ENCODE assay signal across 9 mouse cellular contexts in the genomic region with DNA sequence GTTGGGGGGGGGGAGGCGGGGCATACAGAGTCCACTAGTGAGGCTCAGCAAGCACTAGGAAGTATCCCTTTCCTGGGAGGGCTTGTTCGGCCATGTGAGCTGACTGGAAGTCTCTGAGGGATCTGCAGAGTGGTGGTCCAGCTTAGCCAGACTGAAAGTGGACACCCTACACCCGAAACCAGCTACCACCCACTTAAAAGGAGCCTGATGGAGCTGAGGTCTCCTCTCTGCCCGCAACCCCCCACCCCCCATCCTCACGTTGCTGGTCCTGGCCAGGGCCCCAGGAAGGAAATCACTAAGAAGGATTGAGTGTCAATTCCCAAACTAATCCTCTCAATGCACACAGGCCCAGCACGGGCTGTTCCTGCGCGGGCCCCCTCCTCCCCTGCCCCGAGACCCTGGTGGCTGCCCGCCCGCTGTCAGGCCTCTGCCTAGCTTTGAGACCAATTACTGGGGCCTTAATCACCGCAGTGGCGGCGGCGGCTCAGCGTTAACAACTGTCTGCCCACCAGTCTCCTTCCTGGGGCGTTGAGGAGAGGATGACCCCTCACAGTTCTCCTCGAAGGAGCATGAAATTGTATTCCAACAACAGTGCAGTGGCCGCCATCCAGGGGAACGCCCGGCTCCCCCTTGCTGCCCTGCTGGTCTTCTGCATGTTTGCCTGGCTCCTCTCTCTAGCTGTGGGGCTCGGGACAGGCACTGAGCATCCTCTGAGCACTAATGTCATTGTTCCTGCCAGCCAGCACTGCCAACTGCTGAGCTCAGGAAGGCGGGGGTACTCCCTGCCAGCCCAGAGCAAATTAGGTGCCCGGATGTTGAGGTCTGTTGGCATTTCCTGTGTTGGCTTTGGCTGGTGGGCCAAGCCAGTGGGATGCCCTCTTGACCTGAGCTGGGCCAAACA. TPM values are rescaled to one million over a fixed set of nuclear protein-coding genes. Genes with fewer than 3 reads are reported as not detected.
DNase-seq lines count a peak whose midpoint lies in the region; ATAC-seq and TF ChIP-seq lines count a peak whose summit lies in the region.
"Had no signal": no experiment of that assay in that cellular context is flagged by ENCODE, and none has a peak within 500 bp of the region (broad histone marks: within the 10 kb centered on the region; RNA-seq: fewer than 3 reads in every experiment).

No protein-coding gene starts in this region.

- TF ChIP-seq CTCF in brain, embryonic 14.5 days (IDR thresholded peaks at IDR 0.05; ENCODE audit: borderline replicate concordance, extremely low read depth, insufficient read depth, insufficient read length), result no peak
- TF ChIP-seq CTCF in left cerebral cortex, adult 2 months (IDR thresholded peaks at IDR 0.05), result no peak
- TF ChIP-seq CTCF in heart, adult 2 months (IDR thresholded peaks at IDR 0.05), result no peak

- DNase-seq in heart, postnatal 10 days, result no peak
- peak; percentile 77 for DNase-seq in brain, embryonic 14.5 days (ENCODE audit: low read depth)
- DNase-seq in hindbrain, embryonic 11.5 days (ENCODE audit: low spot score), result peak; percentile 29
- DNase-seq in left cerebral cortex, adult 2 months (ENCODE audit: extremely low spot score in 1 of 2, low spot score in 2 of 2), result no peak
- no peak for DNase-seq in left cerebral cortex, postnatal 10 days (ENCODE audit: extremely low spot score in 1 of 2, low spot score in 2 of 2)
- no peak for DNase-seq in heart, adult 2 months

- no peak overlapping the region for H3K9ac ChIP-seq in heart, embryonic 15.5 days
- H3K9ac ChIP-seq in hindbrain, embryonic 11.5 days (ENCODE audit: low read depth, low read length), result peak overlapping the region; percentile 27; the same call in 1 of the 2 replicates
- peak overlapping the region; percentile 52; the same call in 1 of the 2 replicates for H3K9ac ChIP-seq in midbrain, embryonic 13.5 days (replicated peaks)
- H3K9ac ChIP-seq in heart, adult 2 months (ENCODE audit: low read depth, low read length), result no peak overlapping the region

- no peak for TF ChIP-seq POLR2A in brain, embryonic 14.5 days (IDR thresholded peaks at IDR 0.05; ENCODE audit: borderline replicate concordance, extremely low read depth, insufficient read depth, insufficient read length, poor library complexity, severe bottlenecking)
- TF ChIP-seq POLR2A in heart, adult 2 months (IDR thresholded peaks at IDR 0.05; ENCODE audit: insufficient read depth, low read depth, low read length), result no peak

- no peak overlapping the region for H3K4me2 ChIP-seq in heart, embryonic 15.5 days
- no peak overlapping the region for H3K4me2 ChIP-seq in hindbrain, embryonic 11.5 days (replicated peaks; ENCODE audit: low read depth, low read length)
- peak overlapping the region; percentile 31 for H3K4me2 ChIP-seq in midbrain, embryonic 13.5 days (replicated peaks)

- no peaks in the 10 kb centered on the region for H3K36me3 ChIP-seq in heart, embryonic 15.5 days
- no peaks in the 10 kb centered on the region for H3K36me3 ChIP-seq in hindbrain, embryonic 11.5 days (ENCODE audit: control insufficient read depth, insufficient read depth, low read length)
- H3K36me3 ChIP-seq in midbrain, embryonic 13.5 days, result no peaks in the 10 kb centered on the region
- no peaks in the 10 kb centered on the region for H3K36me3 ChIP-seq in heart, adult 2 months (ENCODE audit: control insufficient read depth, insufficient read depth, low read length)

- H3K27ac ChIP-seq in heart, embryonic 15.5 days, result peak overlapping the region; percentile 9; the same call in 1 of the 2 replicates
- H3K27ac ChIP-seq in hindbrain, embryonic 11.5 days (ENCODE audit: low read depth, low read length), result 0 out of 2 replicates have a peak overlapping the region, but pooled peaks have one; percentile 30
- H3K27ac ChIP-seq in midbrain, embryonic 13.5 days, result peak overlapping the region; percentile 71
- H3K27ac ChIP-seq in left cerebral cortex, adult 2 months, result no peak overlapping the region
- H3K27ac ChIP-seq in heart, adult 2 months, result no peak overlapping the region; the same call in 1 of the 2 replicates

- H3K79me2 ChIP-seq in heart, adult 2 months (replicated peaks; ENCODE audit: control insufficient read depth, insufficient read depth, low read length), result no peaks in the 10 kb centered on the region

- WGBS in heart, embryonic 15.5 days, result 46% methylated on average over 24 of the region's 24 CpGs
- WGBS in hindbrain, embryonic 11.5 days, result 28% methylated on average over 24 of the region's 24 CpGs
- WGBS in midbrain, embryonic 13.5 days, result 12% methylated on average over 24 of the region's 24 CpGs
- 60% methylated on average over 24 of the region's 24 CpGs for WGBS in heart, adult 2 months

- H3K4me3 ChIP-seq in heart, embryonic 15.5 days, result no peak overlapping the region
- no peak overlapping the region for H3K4me3 ChIP-seq in hindbrain, embryonic 11.5 days (ENCODE audit: low read depth, low read length)
- H3K4me3 ChIP-seq in midbrain, embryonic 13.5 days (replicated peaks), result no peak overlapping the region
- no peak overlapping the region for H3K4me3 ChIP-seq in left cerebral cortex, adult 2 months
- H3K4me3 ChIP-seq in heart, adult 2 months, result no peak overlapping the region

- H3K4me1 ChIP-seq in heart, embryonic 15.5 days (replicated peaks), result peaks cover 33% of the 10 kb centered on the region
- H3K4me1 ChIP-seq in hindbrain, embryonic 11.5 days (replicated peaks; ENCODE audit: control insufficient read depth, insufficient read depth, low read length), result no peaks in the 10 kb centered on the region; the same call in 1 of the 2 replicates
- peaks cover 19% of the 10 kb centered on the region for H3K4me1 ChIP-seq in midbrain, embryonic 13.5 days (replicated peaks)
- H3K4me1 ChIP-seq in heart, adult 2 months (ENCODE audit: control insufficient read depth, insufficient read depth, low read length), result peaks cover 11% of the 10 kb centered on the region

- intact Hi-C loops in heart, postnatal 10 days (cut with DNase I), result no loop called here
- intact Hi-C loops in left cerebral cortex, adult 2 months (cut with DNase I), result no loop called here
- intact Hi-C loops in left cerebral cortex, postnatal 10 days (cut with DNase I), result no loop called here
- intact Hi-C loops in heart, adult 2 months (cut with DNase I), result loop anchor here (5.0 kb wide), 1 partner anchor 34 kb away; no protein-coding TSS in a partner anchor

- no peak for ATAC-seq in heart, embryonic 15.5 days (replicated peaks; ENCODE audit: insufficient number of reproducible peaks, insufficient read depth, low FRiP score, low read depth)
- ATAC-seq in hindbrain, embryonic 11.5 days (ENCODE audit: low FRiP score), result 0 out of 2 replicates have a peak, but pooled peaks have one; percentile 30
- ATAC-seq in midbrain, embryonic 13.5 days, result peak; percentile 81

- no peak for TF ChIP-seq EP300 in heart, adult 2 months (IDR thresholded peaks at IDR 0.05; ENCODE audit: insufficient read depth, low read depth, low read length)

- H3K9me3 ChIP-seq in heart, embryonic 15.5 days (replicated peaks), result no peaks in the 10 kb centered on the region
- no peaks in the 10 kb centered on the region for H3K9me3 ChIP-seq in hindbrain, embryonic 11.5 days (ENCODE audit: control insufficient read depth, low read length)
- H3K9me3 ChIP-seq in midbrain, embryonic 13.5 days, result no peaks in the 10 kb centered on the region

- no peaks in the 10 kb centered on the region for H3K27me3 ChIP-seq in heart, embryonic 15.5 days
- H3K27me3 ChIP-seq in hindbrain, embryonic 11.5 days (ENCODE audit: control insufficient read depth, insufficient read depth, low read length), result peaks cover 2% of the 10 kb centered on the region; the same call in 1 of the 2 replicates
- no peaks in the 10 kb centered on the region for H3K27me3 ChIP-seq in midbrain, embryonic 13.5 days
- H3K27me3 ChIP-seq in heart, adult 2 months (ENCODE audit: control insufficient read depth, insufficient read depth, low read length), result no peaks in the 10 kb centered on the region
- H3K27me3 ChIP-seq: Patski had no signal

RNA-seq across cellular contexts. Expression of a gene that starts 18.1 kb away (rescaled TPM):
- 50.1 and 62.3 TPM in 2 replicates for polyA plus RNA-seq in heart, embryonic 15.5 days (2015; fragmentation: Nextera tagmentation; extraction: Ambion mirVana)
- total RNA-seq in heart, postnatal 10 days (2021), result 10 to 100 TPM; 56.5 to 57.8 TPM
- 118 and 154 TPM in 2 replicates for polyA plus RNA-seq in brain, embryonic 14.5 days (2012; rRNA removed)
- 90.0 and 103 TPM in 2 replicates for polyA plus RNA-seq in hindbrain, embryonic 11.5 days (2014; fragmentation: Nextera tagmentation; extraction: Ambion mirVana)
- polyA plus RNA-seq in midbrain, embryonic 13.5 days (2015; fragmentation: Nextera tagmentation; extraction: Ambion mirVana), result 90.4 and 97.3 TPM in 2 replicates
- total RNA-seq in left cerebral cortex, adult 2 months (2021), result 10 to 100 TPM; 58.5 to 74.0 TPM
- 10 to 100 TPM; 60.8 to 61.7 TPM for total RNA-seq in left cerebral cortex, postnatal 10 days (2021)
- total RNA-seq in heart, adult 2 months (2021), result 10 to 100 TPM; 40.3 to 45.8 TPM
- polyA plus RNA-seq in heart, adult 2 months (2012; rRNA removed), result 60.2 and 63.1 TPM in 2 replicates

RNA-seq across cellular contexts. Expression of a gene that starts 23.6 kb away (rescaled TPM):
- 8.9 and 9.5 TPM in 2 replicates for polyA plus RNA-seq in heart, embryonic 15.5 days (2015; fragmentation: Nextera tagmentation; extraction: Ambion mirVana)
- total RNA-seq in heart, postnatal 10 days (2021), result 1 to 10 TPM; 2.4 to 6.2 TPM
- 5.0 and 5.7 TPM in 2 replicates for polyA plus RNA-seq in brain, embryonic 14.5 days (2012; rRNA removed)
- 5.4 and 7.8 TPM in 2 replicates for polyA plus RNA-seq in hindbrain, embryonic 11.5 days (2014; fragmentation: Nextera tagmentation; extraction: Ambion mirVana)
- polyA plus RNA-seq in midbrain, embryonic 13.5 days (2015; fragmentation: Nextera tagmentation; extraction: Ambion mirVana), result 5.7 and 6.3 TPM in 2 replicates
- total RNA-seq in left cerebral cortex, adult 2 months (2021), result 1 to 10 TPM; 2.6 TPM
- 1 to 10 TPM; 3.9 to 4.8 TPM for total RNA-seq in left cerebral cortex, postnatal 10 days (2021)
- total RNA-seq in heart, adult 2 months (2021), result 1 to 10 TPM; 5.4 to 5.7 TPM
- 4.3 and 4.6 TPM in 2 replicates for polyA plus RNA-seq in heart, adult 2 months (2012; rRNA removed)

RNA-seq across cellular contexts. Expression of a gene that starts 50.1 kb away (rescaled TPM):
- polyA plus RNA-seq in heart, embryonic 15.5 days (2015; fragmentation: Nextera tagmentation; extraction: Ambion mirVana), result 0.87 and 1.9 TPM in 2 replicates
- total RNA-seq in heart, postnatal 10 days (2021), result 1 to 10 TPM; 3.2 to 3.8 TPM
- polyA plus RNA-seq in brain, embryonic 14.5 days (2012; rRNA removed), result 26.9 and 28.2 TPM in 2 replicates
- 2.3 and 2.6 TPM in 2 replicates for polyA plus RNA-seq in hindbrain, embryonic 11.5 days (2014; fragmentation: Nextera tagmentation; extraction: Ambion mirVana)
- 15.6 and 16.6 TPM in 2 replicates for polyA plus RNA-seq in midbrain, embryonic 13.5 days (2015; fragmentation: Nextera tagmentation; extraction: Ambion mirVana)
- 10 to 100 TPM; 33.9 to 38.6 TPM for total RNA-seq in left cerebral cortex, adult 2 months (2021)
- total RNA-seq in left cerebral cortex, postnatal 10 days (2021), result 10 to 100 TPM; 38.8 to 39.5 TPM
- total RNA-seq in heart, adult 2 months (2021), result 1 to 10 TPM; 2.3 to 2.4 TPM
- polyA plus RNA-seq in heart, adult 2 months (2012; rRNA removed), result 3.4 and 5.1 TPM in 2 replicates

Comparison
In these comparisons a context has a peak if more than half of its experiments do, and no peak if none do; other contexts are left out.
1. H3K27ac ChIP-seq: peak in heart, embryonic 15.5 days (single experiment), hindbrain, embryonic 11.5 days (single experiment) and midbrain, embryonic 13.5 days (single experiment); none in left cerebral cortex, adult 2 months (single experiment) and heart, adult 2 months (single experiment).
2. H3K9ac ChIP-seq: peak in hindbrain, embryonic 11.5 days (single experiment) and midbrain, embryonic 13.5 days (single experiment); none in heart, embryonic 15.5 days (single experiment) and heart, adult 2 months (single experiment).
3. DNase-seq: peak in brain, embryonic 14.5 days (single experiment) and hindbrain, embryonic 11.5 days (single experiment); none in heart, postnatal 10 days (0 of 2), left cerebral cortex, adult 2 months (0 of 2), left cerebral cortex, postnatal 10 days (0 of 2) and heart, adult 2 months (0 of 2).